Mouse (Mus musculus) kidney, postnatal 4 days (tissue): ENCODE measurements at regions not wholly inside any gene's neighbourhood (a gene's known extent, or its start where the extent isn't known, plus 50 kb on each side); places are given as distances from the start of the nearest gene placed in this dataset.
A peak's percentile ranks its signal among the peaks of the same experiment; 100 is the strongest.

Experiments
- DNase-seq, 2 experiments: peaks; one replicate each; pipeline ENCODE4 v3.0.0; 2021; ENCODE audit warnings: mixed read lengths in 2 of 2

DNA sequence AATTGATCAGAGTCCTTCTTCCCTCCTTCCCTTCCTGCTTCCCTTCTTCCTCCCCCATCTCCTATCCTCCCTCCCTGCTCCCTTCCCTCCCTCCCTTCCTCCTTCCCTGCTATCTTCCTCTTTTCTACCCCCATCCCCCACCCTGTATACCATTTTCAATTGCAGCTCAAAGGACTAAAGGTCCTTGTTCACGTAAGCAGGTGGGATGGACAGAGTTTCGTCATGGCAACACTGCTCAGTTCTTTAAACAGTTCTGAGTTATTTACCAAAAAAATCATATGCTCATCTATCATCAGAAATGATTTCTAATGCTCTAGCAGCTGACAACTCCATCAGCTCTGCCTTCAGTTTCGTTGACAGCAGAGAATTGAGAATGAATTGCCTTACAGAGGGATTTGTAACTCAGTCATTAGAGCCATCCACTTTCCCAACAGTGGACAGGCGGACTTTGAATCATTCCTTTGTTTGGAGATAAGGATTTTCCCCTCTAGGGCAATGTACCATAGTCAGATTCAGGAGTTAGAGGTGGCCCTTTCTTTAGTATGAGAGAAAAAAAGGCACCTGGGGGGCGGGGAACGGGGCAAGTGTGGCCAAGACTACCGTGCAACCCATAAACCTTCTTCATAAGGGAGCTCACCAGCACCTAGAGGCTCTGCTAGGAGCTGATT lies 113.7 kb upstream of the Lrig1 start:
- DNase-seq: no peak

DNA sequence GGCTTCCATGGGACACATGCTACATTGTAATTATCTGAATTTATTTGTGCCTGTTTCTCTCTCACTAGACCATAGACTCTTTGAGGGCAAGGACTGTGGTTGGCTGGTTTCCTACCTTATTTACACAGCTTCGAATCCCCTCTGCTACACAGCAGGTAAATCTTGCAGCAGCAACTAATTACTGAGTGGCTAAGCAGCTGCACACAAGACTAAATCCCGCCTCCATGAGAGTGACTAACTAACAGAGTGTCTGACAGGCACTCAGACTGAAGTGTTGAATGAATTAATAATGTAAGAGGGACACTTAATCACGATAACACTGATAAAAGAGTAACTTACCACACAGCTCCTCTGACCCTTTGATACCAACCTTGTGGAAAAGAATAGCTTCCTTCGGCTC lies 111.9 kb upstream of the Lrig1 start:
- DNase-seq: no peak

DNA sequence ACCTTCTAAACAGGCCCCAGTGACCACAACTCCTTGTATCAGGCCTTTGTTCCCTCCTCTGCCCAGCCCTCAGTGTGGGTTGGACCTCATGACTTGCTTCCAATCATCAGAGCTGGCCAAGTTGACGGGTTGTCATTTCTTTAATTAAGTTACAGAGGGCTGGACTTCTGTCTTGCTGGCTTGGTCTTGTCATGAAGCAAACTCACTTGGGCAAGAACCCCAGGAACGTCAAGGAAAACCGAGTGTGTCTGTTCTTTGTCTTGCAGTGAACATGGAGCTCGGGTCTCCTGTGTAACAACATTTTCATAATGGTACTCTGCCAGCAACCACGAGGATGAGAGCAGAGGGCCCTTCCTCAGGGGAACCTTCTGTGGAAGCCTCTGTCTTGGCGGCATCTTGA lies 107.3 kb upstream of the Lrig1 start:
- no peak for DNase-seq

DNA sequence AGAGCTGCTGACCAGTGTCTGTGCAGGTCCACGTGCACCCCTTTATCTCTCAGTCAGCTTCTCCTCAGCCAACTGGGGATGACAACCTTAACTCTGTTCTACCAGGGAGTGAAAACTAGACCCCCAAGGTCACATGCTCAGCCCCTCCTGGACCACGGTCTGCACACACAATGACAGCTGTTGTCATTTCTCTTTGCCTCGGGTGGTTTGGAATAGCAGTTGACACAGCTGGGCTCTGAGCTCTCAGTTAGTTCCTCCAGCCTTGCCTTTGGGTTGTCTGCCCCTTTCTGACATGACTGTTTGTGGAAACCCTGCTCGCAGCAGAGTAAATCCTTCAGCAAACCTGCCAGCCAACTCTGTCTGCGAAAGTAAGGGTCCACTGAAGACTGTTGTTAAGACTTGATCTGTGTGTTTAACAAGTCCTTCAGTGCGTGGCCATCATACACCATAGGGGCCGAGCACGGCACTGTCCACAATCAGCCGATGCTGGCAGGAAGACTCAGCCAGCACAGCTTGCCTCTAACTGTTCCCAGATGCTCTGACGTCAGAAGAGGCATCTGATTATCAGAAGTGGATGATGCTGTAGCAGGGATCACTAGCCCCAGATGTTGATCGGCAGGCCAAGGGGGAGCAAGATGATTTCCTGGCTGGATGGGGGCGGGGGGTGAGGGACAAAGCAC lies 106.7 kb upstream of the Lrig1 start:
- DNase-seq: no peak

DNA sequence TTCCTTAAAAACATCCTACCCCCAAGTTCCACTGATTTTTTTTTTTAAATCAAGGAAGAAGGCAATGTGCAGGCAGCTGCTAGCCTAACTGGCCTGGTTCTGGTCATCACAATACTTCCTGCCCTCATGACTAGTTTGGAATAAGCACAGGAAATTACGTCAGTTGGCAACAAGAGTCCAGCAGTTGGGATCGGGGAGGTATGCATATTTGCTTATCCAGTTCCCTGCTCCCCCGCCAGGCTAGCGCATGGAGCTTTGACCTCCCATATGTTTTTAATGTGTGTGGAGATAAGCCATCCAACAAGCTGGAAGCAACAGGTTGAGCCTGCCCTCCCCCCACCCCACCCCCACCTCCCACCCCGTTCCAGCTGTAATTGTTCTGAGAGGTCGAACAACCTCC lies 105.7 kb upstream of the Lrig1 start:
- DNase-seq: peak; percentile 9 to 39

DNA sequence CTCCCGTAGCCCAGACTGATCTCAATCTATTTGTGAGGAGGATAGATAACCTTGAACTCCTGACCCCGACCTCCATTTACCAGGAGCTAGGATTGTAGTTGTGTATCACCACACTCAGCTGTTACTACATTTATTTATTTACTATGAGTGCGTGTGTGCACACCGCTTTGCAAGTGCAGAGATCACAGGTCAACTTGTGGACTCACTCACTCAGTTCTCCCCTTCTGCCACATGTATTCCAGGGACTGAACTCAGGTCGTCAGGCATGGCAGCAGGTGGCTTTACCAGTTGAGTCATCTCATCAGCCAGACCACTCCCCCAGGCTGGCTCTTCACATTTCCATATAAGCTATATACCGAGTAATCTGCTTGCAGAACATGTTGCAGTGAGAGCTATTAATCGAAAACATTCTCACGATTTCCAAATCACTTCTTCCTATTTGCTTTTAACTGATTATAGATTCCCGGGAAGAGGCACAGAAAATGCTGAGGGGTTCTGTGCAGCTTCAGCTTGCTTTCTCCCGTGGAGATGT lies 104.4 kb upstream of the Lrig1 start:
- DNase-seq: no peak

DNA sequence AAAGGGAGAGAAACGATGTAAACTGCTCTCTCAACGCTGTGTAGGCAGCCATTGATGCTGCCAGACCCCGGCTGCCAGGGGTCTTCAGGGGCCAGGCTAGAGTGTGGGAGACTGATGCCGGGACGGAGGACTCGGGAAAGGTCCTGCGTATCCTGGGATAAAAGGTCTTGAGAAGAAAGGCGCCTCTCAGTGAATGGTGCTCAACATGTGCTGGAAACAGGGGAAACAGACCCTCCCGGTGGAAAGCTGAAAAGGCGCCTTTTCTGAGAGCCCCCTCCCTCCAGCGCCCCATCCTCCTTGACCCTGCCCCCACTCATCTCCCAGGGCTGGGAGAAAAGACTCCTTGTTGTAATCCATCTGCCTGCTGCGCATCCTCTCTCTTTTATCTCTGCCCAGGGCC lies 101.1 kb upstream of the Lrig1 start:
- DNase-seq: no peak

DNA sequence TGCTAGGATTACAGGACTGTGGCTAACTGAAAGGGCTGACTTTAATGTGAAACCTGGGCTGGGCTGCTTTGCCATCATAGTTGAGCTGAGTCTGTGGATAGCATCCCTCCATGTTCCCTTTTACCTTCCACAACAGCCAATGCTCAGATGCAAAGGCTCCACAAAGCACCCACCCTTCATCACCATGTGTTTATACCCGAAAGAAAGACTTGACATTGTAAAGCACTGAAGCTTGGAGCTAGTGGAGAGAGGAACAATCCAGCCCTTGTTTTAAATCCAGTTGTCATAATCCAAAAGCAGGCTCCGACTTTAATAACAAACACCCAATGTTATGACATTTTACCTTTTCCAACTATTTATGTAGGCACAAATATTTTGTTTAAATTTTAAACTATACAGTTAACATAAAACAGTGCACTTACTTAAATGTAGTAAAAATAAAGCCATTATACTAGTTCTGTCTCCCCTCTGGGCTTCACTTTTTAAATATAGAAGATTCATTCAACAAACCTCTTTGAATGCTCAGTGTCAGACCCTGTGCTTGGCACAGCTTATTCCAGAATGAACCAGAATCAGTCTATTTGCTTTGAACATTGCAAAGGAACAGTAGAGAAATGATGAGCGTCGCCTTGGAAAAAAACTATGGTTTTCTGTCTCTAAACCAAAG lies 98.7 kb upstream of the Lrig1 start:
- DNase-seq: no peak

DNA sequence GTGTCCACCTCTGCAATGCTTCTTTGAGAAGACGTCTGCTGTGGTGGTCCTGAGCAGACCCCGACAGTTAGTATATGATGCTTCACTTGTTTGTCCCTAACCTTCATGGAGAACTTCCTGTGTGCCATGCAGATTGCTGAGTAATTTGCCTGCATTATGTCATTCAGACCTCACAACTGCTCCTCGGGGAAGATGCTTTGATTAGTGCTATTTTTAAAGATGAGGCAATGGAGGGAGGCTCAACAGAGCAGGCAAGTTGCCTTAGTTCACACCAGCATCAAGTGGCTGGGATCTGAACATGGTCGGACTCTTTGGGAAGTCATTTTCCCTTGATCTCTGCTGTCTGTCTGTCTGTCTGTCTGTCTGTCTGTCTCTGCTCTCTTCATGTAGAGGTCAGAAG lies 95.5 kb upstream of the Lrig1 start:
- DNase-seq: no peak

DNA sequence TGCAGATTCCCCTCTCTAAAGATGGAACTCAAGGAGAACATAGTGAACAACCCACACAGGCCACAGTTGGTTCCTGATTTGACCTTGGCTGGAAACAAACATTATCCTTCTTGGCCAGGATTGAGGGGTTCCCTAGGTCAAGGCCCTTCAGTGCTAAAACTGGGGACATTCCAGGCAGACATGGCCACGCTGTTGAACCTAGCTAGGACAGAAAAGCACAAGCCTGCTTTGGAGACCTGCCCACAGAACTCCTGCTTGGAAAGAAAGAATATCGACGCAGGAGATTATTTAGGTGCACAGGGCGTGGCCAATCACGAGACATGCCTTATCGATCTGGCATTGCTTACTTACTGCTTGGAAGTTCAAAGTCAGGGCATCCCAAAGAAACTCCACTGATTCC lies 93.6 kb upstream of the Lrig1 start:
- DNase-seq: no peak

DNA sequence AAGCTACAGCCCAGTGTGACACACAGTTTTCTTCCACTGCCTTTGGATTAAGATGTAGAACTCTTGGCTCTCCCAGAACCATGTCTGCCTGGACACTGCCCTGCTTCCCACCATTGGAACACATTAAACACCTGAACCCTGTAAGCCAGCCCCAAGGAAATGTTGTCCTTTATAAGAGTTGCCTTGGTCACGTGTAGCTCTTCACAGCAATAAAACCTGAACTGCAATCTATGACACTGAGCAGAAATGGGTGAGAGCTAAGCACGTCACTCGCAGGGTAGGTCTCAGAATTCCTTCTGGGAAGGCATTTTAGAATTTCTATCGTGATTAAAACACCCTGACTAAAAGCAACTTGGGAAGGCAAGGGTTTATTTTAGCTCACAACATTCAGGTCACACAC lies 92.4 kb upstream of the Lrig1 start:
- DNase-seq: no peak

DNA sequence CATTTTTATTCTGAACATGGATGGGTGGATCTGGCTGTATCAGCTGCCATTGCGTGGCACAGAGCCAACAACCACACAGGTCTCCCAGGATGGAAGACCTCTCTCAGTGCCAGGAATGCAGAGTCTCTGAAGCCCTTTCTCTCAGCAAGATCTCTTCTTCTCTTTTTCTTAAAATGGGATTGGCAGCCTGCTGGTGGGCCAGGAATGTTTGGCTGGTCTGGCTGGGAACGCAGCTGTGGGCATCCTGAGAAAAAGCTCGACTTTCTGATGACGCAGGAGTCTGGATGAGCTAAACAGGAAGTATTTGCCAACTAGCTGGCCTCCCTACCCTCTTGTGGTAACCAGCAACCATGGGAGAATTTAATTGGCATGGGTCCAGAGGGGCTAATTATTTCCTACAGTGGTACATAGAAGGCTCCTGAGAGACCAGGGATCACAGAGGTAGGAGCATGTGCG lies 89.4 kb upstream of the Lrig1 start:
- DNase-seq: peak; percentile 58 to 76

DNA sequence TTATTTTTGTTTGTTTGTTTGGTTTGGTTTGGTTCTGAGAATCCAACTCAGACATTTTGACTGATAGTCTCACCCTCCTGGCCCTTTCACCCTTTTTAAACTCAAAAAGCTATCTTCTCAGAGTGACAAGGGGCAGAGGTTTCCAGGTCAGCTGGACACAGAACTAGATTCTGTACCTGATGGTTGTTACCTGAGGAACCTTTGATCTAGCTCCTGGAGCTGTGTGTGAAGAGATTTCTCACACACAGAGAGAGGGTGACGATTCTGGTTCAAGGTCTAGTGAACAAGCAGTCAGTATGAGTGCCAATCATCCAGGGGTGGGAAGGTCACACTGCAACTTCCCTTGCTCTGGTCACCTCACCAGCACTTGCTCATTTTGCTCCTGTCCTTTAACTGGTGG lies 83.5 kb upstream of the Lrig1 start:
- DNase-seq: no peak

DNA sequence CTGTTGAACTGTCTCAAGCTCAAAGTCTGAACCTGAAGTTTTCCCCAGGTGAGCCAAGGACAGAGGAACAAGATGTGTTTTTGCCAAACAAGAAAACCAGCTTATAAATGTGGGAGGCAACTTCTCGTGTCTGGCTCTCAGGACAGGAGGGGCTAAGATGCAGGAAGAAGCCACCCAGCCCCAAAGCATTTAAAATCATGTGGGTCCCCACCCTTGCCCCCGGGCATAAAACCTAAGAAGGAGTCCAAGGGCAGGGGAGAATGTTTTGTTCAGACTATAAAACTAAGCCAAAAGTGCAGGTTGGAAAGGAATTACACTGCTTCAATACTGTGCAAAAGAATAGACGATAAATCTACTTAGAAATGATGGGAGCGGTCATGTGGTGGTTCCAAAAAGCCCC lies 80.7 kb upstream of the Lrig1 start:
- no peak for DNase-seq

DNA sequence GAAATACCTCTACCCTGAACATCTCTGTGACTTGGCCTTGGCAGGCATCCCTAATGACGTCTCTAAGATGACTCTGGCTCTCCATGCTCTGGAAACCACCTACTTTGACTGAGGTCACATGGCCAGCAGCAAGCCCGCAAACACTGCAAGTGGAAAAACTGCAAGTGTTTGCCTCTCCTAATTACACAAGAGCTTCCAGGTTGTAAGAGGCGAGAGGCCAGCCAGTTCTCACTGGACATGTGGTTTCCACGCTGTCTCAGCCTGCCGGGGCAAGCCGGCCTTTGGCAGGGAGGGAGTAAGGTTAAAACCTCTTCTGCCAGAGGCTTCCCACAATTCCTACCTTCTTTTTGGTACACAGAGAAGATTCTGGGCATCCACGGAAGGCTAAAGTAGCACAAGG lies 79.9 kb upstream of the Lrig1 start:
- DNase-seq: peak in 1 of 2 experiments; percentile 17

DNA sequence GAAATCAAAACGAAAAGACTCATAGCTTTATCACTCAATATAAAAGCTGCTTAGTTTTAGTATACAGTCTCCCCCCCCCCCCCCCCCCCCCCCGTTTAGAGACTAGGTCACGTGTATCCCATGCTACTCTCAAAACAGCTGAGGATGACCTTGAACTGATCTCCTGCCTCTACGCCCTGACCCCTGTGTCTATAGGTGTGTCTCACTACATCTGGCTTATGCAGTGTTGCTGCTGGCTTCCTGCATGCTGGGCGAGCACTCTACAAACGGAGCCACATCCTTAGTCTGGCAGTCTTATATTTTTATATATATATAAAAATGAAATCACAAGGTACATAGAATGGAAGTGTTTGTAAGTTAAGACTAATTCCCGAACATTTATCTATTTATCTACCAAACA lies 79.3 kb upstream of the Lrig1 start:
- no peak for DNase-seq

DNA sequence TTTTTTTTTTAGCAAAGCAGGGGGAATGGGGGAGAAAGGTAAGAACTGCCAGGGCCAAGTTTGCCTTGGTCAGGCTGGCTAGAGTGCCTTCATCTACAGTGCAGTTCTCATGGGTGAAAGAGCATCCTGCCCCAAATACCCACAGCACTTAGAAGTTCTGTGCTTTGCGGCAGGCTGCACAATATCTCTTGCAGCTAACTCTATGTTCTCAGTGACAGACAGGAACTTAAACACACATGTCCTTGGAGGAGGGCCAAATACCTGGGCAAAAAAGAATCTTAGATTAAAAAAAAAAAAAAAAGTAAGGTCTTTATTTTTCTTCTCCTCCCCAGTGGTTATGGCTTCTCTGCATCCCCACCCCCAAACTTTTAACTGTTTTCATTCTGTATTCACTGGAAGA lies 78.8 kb upstream of the Lrig1 start:
- DNase-seq: no peak

DNA sequence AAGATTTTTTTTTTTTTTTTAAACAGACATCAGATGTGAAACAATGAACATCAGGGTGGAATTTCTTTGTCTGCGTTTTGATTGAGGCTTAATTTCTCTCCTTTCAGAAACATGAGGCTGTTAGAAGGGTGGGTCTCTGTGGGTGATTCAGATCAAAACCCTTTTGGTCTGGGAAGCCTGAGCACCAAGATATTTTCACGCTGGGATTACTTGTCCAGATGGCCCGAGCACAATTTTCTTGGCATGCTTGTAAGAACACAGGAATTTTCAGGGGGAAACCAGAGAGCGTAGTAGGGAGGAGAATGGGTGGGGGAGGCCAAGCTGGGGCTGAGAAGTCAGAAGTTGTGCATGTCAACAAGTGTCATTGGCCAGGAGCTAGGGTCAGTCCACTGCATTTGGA lies 76.6 kb upstream of the Lrig1 start:
- DNase-seq: peak in 1 of 2 experiments; percentile 48

DNA sequence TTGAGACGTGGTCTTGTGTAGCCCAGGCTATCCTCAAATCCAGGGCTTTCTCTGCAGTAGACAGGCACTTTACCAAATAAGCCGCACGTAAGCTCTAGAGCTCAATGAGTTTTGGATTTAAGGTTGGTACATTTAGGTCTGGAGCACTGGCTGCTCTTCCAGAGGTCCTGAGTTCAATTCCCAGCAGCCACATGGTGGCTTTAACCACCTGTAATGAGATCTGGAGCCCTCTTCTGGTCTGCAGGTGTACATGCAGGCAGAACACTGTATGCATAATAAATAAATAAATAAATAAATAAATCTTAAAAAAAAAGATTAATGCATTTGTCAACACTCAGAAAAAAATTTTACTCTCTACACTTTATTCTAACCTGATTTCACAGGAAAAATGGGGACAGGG lies 74.9 kb upstream of the Lrig1 start:
- DNase-seq: no peak

DNA sequence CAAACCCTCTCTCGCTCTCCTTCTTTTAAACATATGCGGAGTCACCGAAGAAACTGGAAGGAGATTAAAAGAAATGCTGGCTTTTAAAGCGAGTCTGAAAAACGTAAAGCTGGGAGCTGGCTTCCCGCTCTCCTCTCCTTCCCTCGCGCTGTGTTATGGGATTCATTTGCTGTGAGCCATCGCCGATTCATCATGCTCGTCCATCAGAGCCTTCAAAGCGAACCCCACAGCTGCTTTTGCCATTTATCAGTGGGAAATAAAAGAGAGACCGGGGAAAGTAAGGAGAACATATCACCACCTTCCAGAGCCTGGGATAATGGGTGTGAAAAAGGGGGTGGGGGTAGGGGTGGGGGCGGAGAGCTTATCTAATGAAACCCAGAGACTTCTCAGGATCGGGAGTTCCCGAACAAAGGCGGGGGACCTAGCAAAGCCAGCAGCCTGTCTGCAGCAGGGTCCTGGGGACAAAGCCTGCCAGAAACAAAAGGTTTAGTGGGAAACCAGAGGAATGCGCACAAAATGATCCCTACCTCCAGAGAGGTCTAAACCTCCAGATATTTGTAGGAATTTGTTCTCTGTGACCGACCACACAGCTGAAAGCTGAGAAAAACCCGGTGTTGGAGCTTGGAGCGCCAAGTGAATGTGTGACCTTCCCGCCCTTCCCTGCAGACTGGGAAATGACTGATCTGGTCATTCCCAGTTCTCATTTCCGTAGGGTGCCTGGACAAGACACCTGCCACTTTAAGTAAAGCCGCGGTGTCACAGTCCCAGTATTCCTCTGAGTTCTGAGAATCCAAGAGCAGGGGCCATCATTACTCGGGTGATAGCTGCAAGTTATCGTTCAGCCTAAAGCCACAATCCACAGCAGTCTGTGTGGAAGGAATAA lies 73.9 kb upstream of the Lrig1 start:
- DNase-seq: peak in 1 of 2 experiments; percentile 37

DNA sequence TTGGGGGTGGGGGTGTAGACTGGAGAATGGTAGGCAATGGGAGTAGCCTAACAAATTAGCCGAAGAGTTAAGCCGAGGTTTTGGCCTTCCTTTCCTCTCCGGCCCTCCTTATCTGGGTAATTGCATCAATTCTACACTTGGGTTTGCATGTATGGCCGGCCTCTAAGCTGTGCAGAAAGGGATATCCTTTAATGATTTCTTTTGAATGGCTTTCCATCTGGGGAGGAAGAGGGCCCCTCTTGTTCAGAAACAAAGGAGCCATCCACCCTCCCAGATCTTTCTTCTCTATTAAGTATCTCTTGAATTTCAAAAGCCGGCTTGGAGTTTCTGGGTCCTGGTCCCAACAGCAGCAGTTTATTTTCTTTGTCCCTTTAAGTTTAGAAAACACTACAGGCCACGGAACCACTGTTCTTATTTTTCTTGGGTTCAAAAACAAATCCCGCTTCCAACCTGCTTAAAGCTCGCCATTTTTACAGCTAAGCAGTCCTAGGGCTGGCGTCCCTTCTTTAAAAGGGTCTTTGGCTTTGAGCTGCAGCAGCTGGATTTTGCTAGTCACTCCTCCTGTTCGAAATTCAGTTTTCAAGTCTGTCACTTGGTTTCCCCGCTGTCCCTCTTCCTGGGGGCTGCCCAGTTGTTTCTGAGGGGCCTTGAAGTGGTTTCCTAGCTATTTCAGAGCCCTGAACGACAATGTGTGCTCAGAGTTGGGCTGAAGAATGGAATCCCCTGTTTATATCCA lies 73.1 kb upstream of the Lrig1 start:
- peak in 1 of 2 experiments; percentile 15 for DNase-seq

DNA sequence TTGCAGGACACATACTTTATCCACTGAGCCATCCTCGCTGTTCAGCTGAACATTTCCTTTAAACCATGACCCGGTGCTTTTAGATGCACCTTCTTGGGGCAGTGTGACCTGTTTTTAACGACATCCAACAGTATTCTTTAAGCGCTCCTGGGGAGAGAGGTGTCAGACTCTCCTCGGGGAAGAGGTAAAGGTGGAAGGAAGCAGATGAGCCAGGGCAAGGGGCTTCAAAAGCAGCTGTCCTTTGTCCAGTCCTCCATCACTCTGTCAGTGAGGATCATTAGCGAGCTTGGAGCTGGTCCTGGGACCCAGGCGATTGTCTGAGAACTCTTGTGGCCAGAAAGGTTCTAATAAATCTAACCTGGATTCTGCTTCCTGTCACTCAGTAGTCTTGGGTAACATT lies 72.4 kb upstream of the Lrig1 start:
- no peak for DNase-seq
